Mouse (Mus musculus): ENCODE results near the gene Ifit3b. TPM values are rescaled to one million over a fixed set of nuclear protein-coding genes. Genes with fewer than 3 reads are reported as not detected.
"Not testable (repeated sequence)": the region's sequence is repeated elsewhere in the genome, so short reads cannot be mapped to it uniquely, and the experiment has no call there.

Gene Ifit3b
- polyA plus RNA-seq, 1 experiment from 2014 or later: 0.49 TPM

- not testable (repeated sequence) for ATAC-seq (replicated peaks; ENCODE audit: extremely low read depth, insufficient read depth, low FRiP score); H3K36me3 ChIP-seq (ENCODE audit: control insufficient read depth, insufficient read depth); H3K9ac ChIP-seq (ENCODE audit: low read length); H3K27ac ChIP-seq (ENCODE audit: low read length); H3K9me3 ChIP-seq (replicated peaks; ENCODE audit: control insufficient read depth, low read length); H3K4me3 ChIP-seq (ENCODE audit: low read length); H3K27me3 ChIP-seq (ENCODE audit: control insufficient read depth, insufficient read depth, low read length); H3K4me2 ChIP-seq (ENCODE audit: low read depth, low read length)
- H3K4me1 ChIP-seq (ENCODE audit: control insufficient read depth, insufficient read depth, low read length): peaks cover 14% of the 10 kb centered on the region
These were observed 8.5 kb upstream of the Ifit3b start for GRCm38 (mm10) chr19:34599250-34599649.

GRCm38 (mm10) chr19:34601888-34602287 lies 5.9 kb upstream of the Ifit3b start, which contains the start of gene Ifit1bl1:
Gene Ifit1bl1 (minus strand): TSS chr19:34601956.
- H3K4me3 ChIP-seq (ENCODE audit: low read length); ATAC-seq (replicated peaks; ENCODE audit: extremely low read depth, insufficient read depth, low FRiP score): not testable (repeated sequence)
- 58% methylated on average over 1 of the region's 1 CpGs for WGBS

GRCm38 (mm10) chr19:34605472-34605871 lies 2.3 kb upstream of the Ifit3b start:
- 86% methylated on average over 3 of the region's 3 CpGs for WGBS

More at GRCm38 (mm10) chr19:34601888-34602287, 5.9 kb upstream of the Ifit3b start, which contains the start of gene Ifit1bl1:
- not testable (repeated sequence) for H3K4me2 ChIP-seq (ENCODE audit: low read depth, low read length); H3K9me3 ChIP-seq (replicated peaks; ENCODE audit: control insufficient read depth, low read length); H3K9ac ChIP-seq (ENCODE audit: low read length); H3K36me3 ChIP-seq (ENCODE audit: control insufficient read depth, insufficient read depth); H3K27me3 ChIP-seq (ENCODE audit: control insufficient read depth, insufficient read depth, low read length); H3K27ac ChIP-seq (ENCODE audit: low read length)
- peaks cover 13% of the 10 kb centered on the region for H3K4me1 ChIP-seq (ENCODE audit: control insufficient read depth, insufficient read depth, low read length)

GRCm38 (mm10) chr19:34610118-34610517 lies 2.3 kb downstream of the Ifit3b start:
- H3K27ac ChIP-seq (ENCODE audit: low read length); H3K27me3 ChIP-seq (ENCODE audit: control insufficient read depth, insufficient read depth, low read length); H3K36me3 ChIP-seq (ENCODE audit: control insufficient read depth, insufficient read depth); H3K9ac ChIP-seq (ENCODE audit: low read length); H3K4me3 ChIP-seq (ENCODE audit: low read length); ATAC-seq (replicated peaks; ENCODE audit: extremely low read depth, insufficient read depth, low FRiP score); H3K4me2 ChIP-seq (ENCODE audit: low read depth, low read length); H3K9me3 ChIP-seq (replicated peaks; ENCODE audit: control insufficient read depth, low read length); H3K4me1 ChIP-seq (ENCODE audit: control insufficient read depth, insufficient read depth, low read length): not testable (repeated sequence)
- WGBS: 66% methylated on average over 3 of the region's 3 CpGs

More at GRCm38 (mm10) chr19:34605472-34605871, 2.3 kb upstream of the Ifit3b start:
- no peak overlapping the region for H3K9ac ChIP-seq (ENCODE audit: low read length)
- ATAC-seq (replicated peaks; ENCODE audit: extremely low read depth, insufficient read depth, low FRiP score): no peak
- no peak overlapping the region for H3K4me3 ChIP-seq (ENCODE audit: low read length)
- H3K4me1 ChIP-seq (ENCODE audit: control insufficient read depth, insufficient read depth, low read length): peaks cover 3% of the 10 kb centered on the region; the same call in 1 of the 2 replicates
- H3K36me3 ChIP-seq (ENCODE audit: control insufficient read depth, insufficient read depth): no peaks in the 10 kb centered on the region
- no peaks in the 10 kb centered on the region for H3K9me3 ChIP-seq (replicated peaks; ENCODE audit: control insufficient read depth, low read length)
- no peaks in the 10 kb centered on the region for H3K27me3 ChIP-seq (ENCODE audit: control insufficient read depth, insufficient read depth, low read length)
- no peak overlapping the region for H3K27ac ChIP-seq (ENCODE audit: low read length)
- no peak overlapping the region for H3K4me2 ChIP-seq (ENCODE audit: low read depth, low read length)

GRCm38 (mm10) chr19:34612243-34613001 lies 4.7 kb downstream of the Ifit3b start:
- H3K27me3 ChIP-seq (ENCODE audit: control insufficient read depth, insufficient read depth, low read length); H3K27ac ChIP-seq (ENCODE audit: low read length); H3K4me2 ChIP-seq (ENCODE audit: low read depth, low read length); ATAC-seq (replicated peaks; ENCODE audit: extremely low read depth, insufficient read depth, low FRiP score); H3K9me3 ChIP-seq (replicated peaks; ENCODE audit: control insufficient read depth, low read length); H3K4me1 ChIP-seq (ENCODE audit: control insufficient read depth, insufficient read depth, low read length); H3K9ac ChIP-seq (ENCODE audit: low read length); H3K4me3 ChIP-seq (ENCODE audit: low read length); H3K36me3 ChIP-seq (ENCODE audit: control insufficient read depth, insufficient read depth): not testable (repeated sequence)
- WGBS: 69% methylated on average over 5 of the region's 11 CpGs

- Histone ChIP-seq H3K4me1 (ENCODE audit: control insufficient read depth, insufficient read depth, low read length) (no peaks in the 10 kb centered on the region), H3K27ac (ENCODE audit: low read length) (no peak overlapping the region), H3K4me2 (ENCODE audit: low read depth, low read length) (no peak overlapping the region), H3K36me3 (ENCODE audit: control insufficient read depth, insufficient read depth) (no peaks in the 10 kb centered on the region), H3K9me3 (replicated peaks; ENCODE audit: control insufficient read depth, low read length) (no peaks in the 10 kb centered on the region), H3K9ac (ENCODE audit: low read length) (no peak overlapping the region), H3K27me3 (ENCODE audit: control insufficient read depth, insufficient read depth, low read length) (no peaks in the 10 kb centered on the region), H3K4me3 (ENCODE audit: low read length) (no peak overlapping the region)
- no peak for ATAC-seq (replicated peaks; ENCODE audit: extremely low read depth, insufficient read depth, low FRiP score)
- WGBS: 88% methylated on average over 5 of the region's 5 CpGs
These were observed 13.1 kb downstream of the Ifit3b start for GRCm38 (mm10) chr19:34620871-34621270.

GRCm38 (mm10) chr19:34623781-34624180 lies 16.0 kb downstream of the Ifit3b start:
- H3K4me1 ChIP-seq (ENCODE audit: control insufficient read depth, insufficient read depth, low read length): no peaks in the 10 kb centered on the region
- no peak overlapping the region for H3K9ac ChIP-seq (ENCODE audit: low read length)
- H3K9me3 ChIP-seq (replicated peaks; ENCODE audit: control insufficient read depth, low read length): no peaks in the 10 kb centered on the region
- H3K27ac ChIP-seq (ENCODE audit: low read length): no peak overlapping the region
- H3K27me3 ChIP-seq (ENCODE audit: control insufficient read depth, insufficient read depth, low read length): no peaks in the 10 kb centered on the region
- no peaks in the 10 kb centered on the region for H3K36me3 ChIP-seq (ENCODE audit: control insufficient read depth, insufficient read depth)
- WGBS: 87% methylated on average over 6 of the region's 6 CpGs
- ATAC-seq (replicated peaks; ENCODE audit: extremely low read depth, insufficient read depth, low FRiP score): no peak
- H3K4me3 ChIP-seq (ENCODE audit: low read length): no peak overlapping the region
- no peak overlapping the region for H3K4me2 ChIP-seq (ENCODE audit: low read depth, low read length)

GRCm38 (mm10) chr19:34624663-34625062 lies 16.9 kb downstream of the Ifit3b start:
- Histone ChIP-seq H3K4me1 (ENCODE audit: control insufficient read depth, insufficient read depth, low read length) (no peaks in the 10 kb centered on the region), H3K9me3 (replicated peaks; ENCODE audit: control insufficient read depth, low read length) (no peaks in the 10 kb centered on the region), H3K27ac (ENCODE audit: low read length) (no peak overlapping the region), H3K4me2 (ENCODE audit: low read depth, low read length) (no peak overlapping the region), H3K9ac (ENCODE audit: low read length) (no peak overlapping the region), H3K36me3 (ENCODE audit: control insufficient read depth, insufficient read depth) (no peaks in the 10 kb centered on the region), H3K27me3 (ENCODE audit: control insufficient read depth, insufficient read depth, low read length) (no peaks in the 10 kb centered on the region), H3K4me3 (ENCODE audit: low read length) (no peak overlapping the region)
- no peak for ATAC-seq (replicated peaks; ENCODE audit: extremely low read depth, insufficient read depth, low FRiP score)
- WGBS: 75% methylated on average over 4 of the region's 4 CpGs

GRCm38 (mm10) chr19:34627496-34627895 lies 19.7 kb downstream of the Ifit3b start:
- Histone ChIP-seq H3K9ac (ENCODE audit: low read length) (no peak overlapping the region), H3K36me3 (ENCODE audit: control insufficient read depth, insufficient read depth) (no peaks in the 10 kb centered on the region), H3K4me1 (ENCODE audit: control insufficient read depth, insufficient read depth, low read length) (no peaks in the 10 kb centered on the region), H3K4me2 (ENCODE audit: low read depth, low read length) (no peak overlapping the region), H3K27ac (ENCODE audit: low read length) (no peak overlapping the region), H3K4me3 (ENCODE audit: low read length) (no peak overlapping the region), H3K27me3 (ENCODE audit: control insufficient read depth, insufficient read depth, low read length) (no peaks in the 10 kb centered on the region; the same call in 1 of the 2 replicates), H3K9me3 (replicated peaks; ENCODE audit: control insufficient read depth, low read length) (no peaks in the 10 kb centered on the region)
- no peak for ATAC-seq (replicated peaks; ENCODE audit: extremely low read depth, insufficient read depth, low FRiP score)
- 66% methylated on average over 2 of the region's 2 CpGs for WGBS
